Mouse (Mus musculus) ES-Bruce4 (cell line): Measurements from ENCODE around the gene Gm5129. TPM values are rescaled to one million over a fixed set of nuclear protein-coding genes. Genes with fewer than 3 reads are reported as not detected.
"Not testable (repeated sequence)": the region's sequence is repeated elsewhere in the genome, so short reads cannot be mapped to it uniquely, and the experiment has no call there.

Experiments used
- H3K27ac ChIP-seq: 2 replicates; pipeline ENCODE4 v1.5.1; 2012; ENCODE audit warnings: low read length, inconsistent platforms; ENCODE audit not compliant: insufficient read depth
- H3K27me3 ChIP-seq: 2 replicates; pipeline ENCODE4 v1.6.1; 2012; ENCODE audit warnings: mild to moderate bottlenecking, low read length, inconsistent platforms; ENCODE audit not compliant: control insufficient read depth, poor library complexity, insufficient read depth, severe bottlenecking
- H3K36me3 ChIP-seq: 2 replicates; pipeline ENCODE4 v1.6.1; 2012; ENCODE audit warnings: inconsistent platforms, mild to moderate bottlenecking, low read length, moderate library complexity; ENCODE audit not compliant: control insufficient read depth, poor library complexity, insufficient read depth, severe bottlenecking
- H3K4me1 ChIP-seq: one replicate; pipeline ENCODE4 v1.8.1; 2011; ENCODE audit warnings: low read length; ENCODE audit not compliant: control insufficient read depth, insufficient read depth
- H3K4me3 ChIP-seq: 2 replicates; pipeline ENCODE4 v1.5.1; 2011; ENCODE audit warnings: low read depth, mild to moderate bottlenecking, low read length
- H3K9ac ChIP-seq: 2 replicates; pipeline ENCODE4 v1.6.1; 2012; ENCODE audit warnings: low read depth, mild to moderate bottlenecking, inconsistent platforms; ENCODE audit not compliant: poor library complexity, severe bottlenecking
- H3K9me3 ChIP-seq: replicated peaks from 2 replicates; pipeline ENCODE4 v1.6.1; 2012; ENCODE audit warnings: mild to moderate bottlenecking, low read length, inconsistent platforms; ENCODE audit not compliant: control insufficient read depth, poor library complexity, insufficient read depth, severe bottlenecking
- CTCF ChIP-seq: IDR thresholded peaks from one replicate; pipeline ENCODE4 v1.8.1; 2011; ENCODE audit warnings: low read depth, low read length
- EP300 ChIP-seq: IDR thresholded peaks from 2 replicates; pipeline ENCODE4 v1.6.1; 2011; ENCODE audit warnings: low read depth, low read length; ENCODE audit not compliant: insufficient read depth
- POLR2A ChIP-seq: IDR thresholded peaks from one replicate; pipeline ENCODE4 v1.8.1; 2011; ENCODE audit warnings: low read length; ENCODE audit not compliant: insufficient read depth
- polyA plus RNA-seq: library from polyadenylated mRNA; stranded (reverse); fragments of >200 nt; gene quantifications from 2 replicates; pipeline ENCODE4 v1.2.4, GENCODE M21; 2011; ENCODE audit warnings: low read depth; ENCODE audit not compliant: missing spikeins, insufficient read depth, insufficient read length

Gene Gm5129
- polyA plus RNA-seq, 1 experiment: not detected

DNA sequence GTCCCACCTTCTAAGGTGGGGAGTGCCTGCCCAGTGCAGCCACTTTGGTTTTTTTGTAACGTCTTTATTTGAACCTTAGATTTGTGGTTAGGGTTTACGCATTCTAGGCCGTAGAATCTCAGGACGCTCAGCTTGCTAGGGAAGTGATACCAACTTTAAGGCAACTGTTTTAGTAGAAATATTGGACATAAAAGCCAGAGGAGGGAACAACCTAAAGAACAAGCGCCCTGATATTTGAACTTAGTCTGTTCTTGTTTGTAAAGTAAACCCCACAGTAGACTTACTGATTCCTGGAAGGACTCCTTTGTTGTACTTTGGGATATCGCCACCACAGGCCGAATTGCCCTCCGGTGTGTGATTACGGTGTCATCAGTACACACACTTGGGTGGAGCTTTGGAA, 1.2 kb upstream of the Gm5129 start:
- Histone ChIP-seq H3K4me1 (peaks cover 2% of the 10 kb centered on the region), H3K4me3 (peak overlapping the region; percentile 96), H3K9me3 (no peaks in the 10 kb centered on the region), H3K36me3 (peaks cover 3% of the 10 kb centered on the region; the same call in 1 of the 2 replicates), H3K27ac (peak overlapping the region; percentile 89), H3K9ac (peak overlapping the region; percentile 83), H3K27me3 (no peaks in the 10 kb centered on the region)
- TF ChIP-seq CTCF (no peak), EP300 (no peak), POLR2A (no peak)

DNA sequence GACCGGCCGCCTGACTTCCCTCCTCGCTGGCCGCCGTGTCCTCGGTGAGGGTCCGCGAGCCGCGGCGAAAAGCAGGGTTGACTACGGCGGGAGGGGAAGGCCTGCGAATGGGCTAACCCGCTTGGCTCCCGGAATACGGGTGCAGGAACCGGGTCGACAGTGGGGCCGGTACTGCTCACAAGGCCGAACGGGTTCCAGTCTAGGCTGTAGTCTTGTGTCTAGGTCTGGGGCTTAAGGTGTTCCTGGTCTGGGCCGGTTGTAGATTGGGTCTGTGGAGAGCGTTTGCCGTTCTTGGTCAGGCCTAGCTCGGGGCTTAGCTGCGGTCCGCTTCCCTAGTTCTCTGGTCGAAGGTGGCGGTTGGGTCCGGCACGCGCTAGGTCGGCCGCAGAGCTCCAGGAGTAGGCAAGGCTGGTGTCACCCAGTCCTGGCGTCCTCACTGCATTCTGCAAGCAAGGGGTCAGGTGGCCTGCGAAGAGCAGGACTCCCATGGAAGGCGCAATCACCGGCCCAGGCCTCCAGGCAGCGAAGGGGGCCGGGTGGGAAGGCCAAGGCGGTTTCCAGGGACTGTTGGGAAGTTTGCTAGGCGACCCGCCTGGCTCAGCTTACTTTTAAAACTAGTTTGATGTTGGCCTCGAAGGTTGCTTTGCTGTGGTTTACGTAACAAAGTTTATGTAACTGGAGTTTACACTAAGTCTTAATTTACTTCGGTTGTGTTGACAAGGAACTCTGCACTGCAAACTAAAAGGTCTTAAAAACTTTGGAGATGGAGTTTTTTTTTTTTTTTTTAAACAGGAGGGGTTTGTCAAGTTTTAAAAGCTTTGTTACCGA, 551 bp upstream of the Gm5129 start:
- Histone ChIP-seq H3K4me1 (peaks cover 2% of the 10 kb centered on the region), H3K27me3 (no peaks in the 10 kb centered on the region), H3K4me3 (peak overlapping the region; percentile 96), H3K36me3 (peaks cover 1% of the 10 kb centered on the region; the same call in 1 of the 2 replicates), H3K27ac (peak overlapping the region; percentile 89), H3K9me3 (no peaks in the 10 kb centered on the region), H3K9ac (peak overlapping the region; percentile 83)
- TF ChIP-seq POLR2A (no peak), EP300 (no peak), CTCF (no peak)

DNA sequence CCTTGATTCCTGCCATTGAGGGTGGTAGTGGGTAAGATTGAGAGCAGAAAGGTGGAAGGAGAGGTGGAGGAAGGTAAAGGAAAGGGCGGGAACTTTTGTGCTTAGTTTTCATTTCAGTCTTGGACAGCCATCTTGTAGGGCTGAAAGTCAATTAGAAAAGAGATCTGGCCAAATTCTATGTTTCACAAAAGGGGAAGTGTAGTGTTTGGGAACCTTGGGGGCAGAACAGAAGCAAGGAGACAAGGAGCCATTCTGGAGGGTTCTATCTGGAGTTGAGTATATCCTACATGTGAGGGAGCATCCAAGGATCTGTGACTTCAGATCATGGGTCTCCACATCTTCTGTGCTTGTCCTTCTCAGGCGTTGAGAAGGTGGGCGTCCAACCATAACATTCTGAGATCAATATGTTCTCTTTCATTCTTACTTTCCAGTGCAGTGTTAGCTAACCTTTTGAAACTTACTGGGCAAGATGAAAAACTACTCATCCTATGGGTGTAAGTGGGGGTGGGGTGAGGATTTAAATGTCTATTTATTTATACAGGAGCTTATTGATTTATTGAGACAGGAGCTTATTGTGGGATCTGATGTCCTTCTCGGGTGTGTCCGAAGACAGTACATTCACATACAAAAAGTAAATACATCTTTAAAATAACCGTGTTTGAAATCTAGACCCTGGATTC, 765 bp downstream of the Gm5129 start:
- H3K4me1 ChIP-seq: peaks cover 2% of the 10 kb centered on the region
- no peaks in the 10 kb centered on the region for H3K36me3 ChIP-seq
- H3K27me3 ChIP-seq: no peaks in the 10 kb centered on the region
- TF ChIP-seq EP300: no peak
- no peak for TF ChIP-seq POLR2A
- no peak for TF ChIP-seq CTCF
- H3K9ac ChIP-seq: peak overlapping the region; percentile 83
- H3K27ac ChIP-seq: peak overlapping the region; percentile 88
- peak overlapping the region; percentile 96 for H3K4me3 ChIP-seq
- no peaks in the 10 kb centered on the region for H3K9me3 ChIP-seq

DNA sequence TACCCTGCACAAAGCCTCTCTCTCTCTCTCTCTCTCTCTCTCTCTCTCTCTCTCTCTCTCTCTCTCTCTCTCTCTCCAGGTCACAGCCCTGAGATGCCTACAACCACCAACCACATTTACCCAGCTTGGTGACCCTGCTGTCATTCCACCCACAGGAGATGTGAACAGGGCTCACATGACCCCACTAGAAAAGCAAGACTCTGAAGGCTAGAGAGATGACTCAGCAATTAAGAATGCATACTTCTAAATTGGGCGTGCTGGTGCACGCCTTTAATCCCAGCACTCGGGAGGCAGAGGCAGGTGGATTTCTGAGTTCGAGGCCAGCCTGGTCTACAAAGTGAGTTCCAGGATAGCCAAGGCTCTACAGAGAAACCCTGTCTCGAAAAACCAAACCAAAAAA, 9.7 kb downstream of the Gm5129 start:
- not testable (repeated sequence) for H3K27me3 ChIP-seq, H3K4me1 ChIP-seq, H3K36me3 ChIP-seq, H3K4me3 ChIP-seq, H3K27ac ChIP-seq, H3K9ac ChIP-seq
- H3K9me3 ChIP-seq: peaks cover 11% of the 10 kb centered on the region

DNA sequence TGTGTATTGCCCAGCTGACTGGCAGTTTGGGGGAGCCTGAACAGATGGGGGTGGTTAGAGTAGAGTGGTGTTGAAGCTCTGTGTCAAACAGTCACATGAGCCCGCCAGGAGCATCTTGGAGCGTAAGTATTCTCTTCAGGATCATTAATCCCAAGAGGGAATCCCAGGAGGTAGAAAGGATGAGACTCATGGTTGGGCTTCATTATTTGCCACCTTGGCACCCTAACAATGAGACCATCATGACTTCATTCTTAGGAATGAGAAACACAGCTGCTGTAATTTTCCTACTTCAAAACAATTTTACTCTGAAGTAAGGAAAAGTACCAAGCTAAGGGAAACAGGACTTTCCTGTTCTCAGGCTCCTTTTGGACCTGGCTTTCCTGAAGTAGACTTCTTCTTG, 10.4 kb downstream of the Gm5129 start:
- H3K27me3 ChIP-seq: no peaks in the 10 kb centered on the region
- TF ChIP-seq EP300: no peak
- no peaks in the 10 kb centered on the region for H3K36me3 ChIP-seq
- peaks cover 11% of the 10 kb centered on the region for H3K9me3 ChIP-seq
- no peak overlapping the region for H3K27ac ChIP-seq
- H3K4me1 ChIP-seq: no peaks in the 10 kb centered on the region
- H3K4me3 ChIP-seq: no peak overlapping the region
- H3K9ac ChIP-seq: no peak overlapping the region

DNA sequence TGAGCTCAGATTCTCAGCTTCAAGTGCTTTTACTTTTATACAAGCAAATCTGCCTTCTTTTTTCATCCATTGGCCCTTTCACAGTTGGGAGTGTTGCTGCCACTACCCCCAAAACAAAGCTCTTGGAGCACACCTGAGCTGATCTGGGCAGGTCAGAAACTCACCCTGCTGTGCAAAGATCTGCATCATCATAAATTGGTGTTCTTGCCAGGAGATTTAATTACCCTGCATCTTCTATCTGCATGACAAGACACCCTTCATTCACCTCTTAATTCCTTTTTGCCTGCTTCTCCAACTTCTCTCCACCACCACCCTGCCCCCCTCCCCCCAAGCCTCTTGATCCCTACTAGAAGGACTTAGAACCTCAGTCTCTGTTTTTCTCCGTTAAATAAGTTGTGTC, 14.6 kb downstream of the Gm5129 start:
- Histone ChIP-seq H3K9ac (no peak overlapping the region), H3K9me3 (peaks cover 11% of the 10 kb centered on the region), H3K4me3 (no peak overlapping the region), H3K36me3 (no peaks in the 10 kb centered on the region), H3K27me3 (no peaks in the 10 kb centered on the region), H3K4me1 (peaks cover 2% of the 10 kb centered on the region), H3K27ac (no peak overlapping the region)
- TF ChIP-seq EP300 (no peak), CTCF (no peak), POLR2A (no peak)
